Mouse (Mus musculus) ES-Bruce4 (cell line): Measurements from ENCODE around the gene Atn1.

Source experiments
- CTCF ChIP-seq: IDR thresholded peaks from one replicate; pipeline ENCODE4 v1.8.1; 2011; ENCODE audit warnings: low read depth, low read length
- POLR2A ChIP-seq: IDR thresholded peaks from one replicate; pipeline ENCODE4 v1.8.1; 2011; ENCODE audit warnings: low read length; ENCODE audit not compliant: insufficient read depth

DNA sequence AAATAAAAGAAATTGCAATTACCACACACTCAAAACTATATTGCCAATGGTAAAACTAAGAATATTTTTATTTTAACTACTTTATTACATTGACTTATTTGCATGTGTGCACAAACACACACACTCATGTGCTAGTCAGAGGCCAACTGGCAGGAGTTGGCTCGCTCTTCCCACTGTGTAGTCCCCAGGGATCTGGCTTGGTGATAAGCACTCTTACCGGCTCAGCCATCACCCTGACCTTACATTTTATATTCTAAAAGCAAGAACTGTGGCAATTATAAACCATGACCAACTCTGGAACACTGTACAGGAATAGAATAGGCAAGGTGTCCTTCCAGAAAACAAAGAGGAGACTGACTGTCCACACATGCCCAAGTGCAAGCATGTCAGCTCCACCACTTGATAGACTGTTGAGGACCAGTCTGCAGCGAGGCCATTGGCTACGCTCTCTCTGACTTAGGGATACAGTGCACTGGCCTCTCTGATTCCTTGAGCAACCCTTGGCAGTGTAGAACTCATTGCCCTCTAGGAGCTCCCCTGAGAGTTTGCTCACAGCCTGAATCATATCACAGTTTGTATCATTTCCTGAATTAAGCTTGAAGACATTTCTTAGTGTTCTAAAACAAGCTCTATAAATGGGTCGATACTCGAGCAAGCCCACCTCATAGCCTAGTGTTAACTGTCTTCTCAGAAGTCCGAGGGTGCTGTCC lies 59.7 kb downstream of the Atn1 start:
- TF ChIP-seq CTCF (no peak), POLR2A (no peak)
